Mouse (Mus musculus) skeletal muscle tissue, adult 2 months (tissue): Measurements from ENCODE around the gene Grik4.
A peak's percentile ranks its signal among the peaks of the same experiment; 100 is the strongest.

Experiments
- DNase-seq: peaks from one replicate; pipeline ENCODE4 v3.0.0-alpha.2; 2012; ENCODE audit warnings: low read depth, low spot score

The Grik4 gene

DNA sequence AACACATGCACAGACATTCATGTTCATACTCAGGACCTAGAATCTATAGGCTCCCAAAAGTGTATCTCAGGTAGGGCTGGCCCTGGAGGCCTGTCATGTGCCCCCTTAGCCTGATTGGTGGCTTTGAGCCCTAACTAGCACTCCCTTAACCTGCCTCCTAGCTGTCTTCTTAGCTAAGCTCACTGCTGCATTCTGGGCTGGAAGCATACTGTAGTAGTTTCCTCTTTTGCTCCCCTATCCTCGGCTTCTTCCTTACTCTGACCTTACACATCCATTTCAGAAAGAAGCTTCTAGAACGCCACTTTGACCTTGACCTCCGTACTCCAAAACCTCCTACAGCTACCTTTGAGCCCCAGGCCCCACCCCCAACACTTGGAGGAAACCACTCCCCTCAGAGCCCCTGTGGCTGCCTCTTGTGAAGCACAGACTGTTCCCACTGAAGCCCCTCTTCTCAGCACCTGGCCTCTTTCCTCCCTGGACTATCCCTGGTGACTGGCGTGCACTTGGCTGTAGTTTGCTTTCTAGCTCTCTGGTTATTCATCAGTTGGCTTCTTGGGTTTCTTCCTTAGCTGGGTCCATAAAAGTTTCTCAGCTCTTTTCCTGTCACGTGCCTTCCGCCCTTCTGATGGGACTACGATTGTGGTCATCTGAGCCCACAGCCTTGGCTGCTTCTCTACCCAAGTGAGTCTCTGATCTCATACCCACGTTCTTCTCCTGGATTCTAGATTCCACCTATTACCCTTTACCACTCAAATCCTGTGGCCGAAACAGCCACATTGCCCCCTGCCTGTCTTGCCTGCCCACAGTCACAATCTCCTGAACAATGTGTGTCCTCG lies 84.1 kb downstream of the Grik4 start:
- DNase-seq: no peak

- DNase-seq: peak; percentile 10
Observed at GRCm38 (mm10) chr9:42858998-42859690, 85.1 kb downstream of the Grik4 start.

DNA sequence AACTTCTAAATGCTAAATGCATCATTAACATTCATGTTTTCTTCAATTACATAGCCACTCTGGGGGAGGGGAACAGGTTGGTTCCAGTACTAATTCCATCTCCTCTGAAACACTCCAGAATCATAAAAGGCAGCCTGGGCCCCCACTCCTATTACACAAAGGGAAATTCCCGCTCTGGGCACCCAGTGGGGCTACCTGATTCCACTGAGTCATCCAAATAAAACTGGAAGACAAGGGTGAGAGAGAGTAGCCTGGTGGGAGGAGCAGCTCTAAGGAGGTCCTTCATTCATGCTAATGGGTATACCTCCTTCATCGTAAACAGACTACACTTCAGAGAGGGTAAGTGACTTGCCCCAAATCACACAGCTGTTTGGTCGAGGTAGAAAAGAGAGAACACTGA lies 85.7 kb downstream of the Grik4 start:
- no peak for DNase-seq

DNA sequence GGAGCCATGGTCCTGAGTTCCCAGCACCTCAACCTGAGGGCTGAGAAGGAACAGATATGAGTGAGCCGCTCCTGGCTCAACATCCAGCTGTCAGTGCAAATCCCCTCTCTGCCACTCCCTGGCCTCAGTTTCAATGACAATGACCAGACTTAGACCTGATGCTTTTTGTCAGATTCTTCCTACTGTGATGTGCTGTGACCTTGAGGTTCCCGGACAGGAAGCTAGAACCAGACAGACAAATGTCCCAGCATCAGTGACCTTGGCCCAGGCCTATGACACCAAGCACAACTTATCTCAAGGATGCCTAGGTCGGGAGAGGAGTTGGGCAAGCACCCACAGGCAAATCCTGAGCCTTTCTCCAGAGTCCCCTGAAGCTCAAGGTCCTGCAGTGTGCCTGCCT lies 86.5 kb downstream of the Grik4 start:
- no peak for DNase-seq

GRCm38 (mm10) chr9:42853077-42853476 lies 91.2 kb downstream of the Grik4 start:
- no peak for DNase-seq

GRCm38 (mm10) chr9:42850063-42850462 lies 94.2 kb downstream of the Grik4 start:
- DNase-seq: no peak

DNA sequence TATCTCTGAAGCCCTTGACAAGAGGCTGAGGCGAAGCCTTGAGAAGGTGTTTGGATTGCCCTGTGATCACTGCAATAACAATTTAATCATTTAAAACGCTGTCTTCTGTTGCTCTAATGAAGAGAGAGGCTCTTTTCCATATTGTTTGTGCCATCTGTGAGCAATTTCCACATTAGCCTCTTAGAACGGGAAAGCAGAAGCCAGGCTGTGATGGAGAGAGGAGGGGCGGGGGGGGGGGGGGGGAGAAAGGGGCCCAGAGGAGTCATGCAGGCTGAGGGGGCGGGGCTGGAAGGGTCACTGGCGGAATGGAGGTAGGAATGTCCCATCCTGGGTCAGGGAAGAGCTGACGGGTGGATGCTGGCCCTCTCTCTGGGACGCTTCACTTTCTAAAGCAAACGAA lies 96.2 kb downstream of the Grik4 start:
- DNase-seq: no peak

- DNase-seq: no peak
Observed at GRCm38 (mm10) chr9:42846676-42847425, 97.4 kb downstream of the Grik4 start.

GRCm38 (mm10) chr9:42846139-42846538 lies 98.2 kb downstream of the Grik4 start:
- no peak for DNase-seq

- DNase-seq: no peak
Observed at GRCm38 (mm10) chr9:42844301-42844700, 100.0 kb downstream of the Grik4 start.

DNA sequence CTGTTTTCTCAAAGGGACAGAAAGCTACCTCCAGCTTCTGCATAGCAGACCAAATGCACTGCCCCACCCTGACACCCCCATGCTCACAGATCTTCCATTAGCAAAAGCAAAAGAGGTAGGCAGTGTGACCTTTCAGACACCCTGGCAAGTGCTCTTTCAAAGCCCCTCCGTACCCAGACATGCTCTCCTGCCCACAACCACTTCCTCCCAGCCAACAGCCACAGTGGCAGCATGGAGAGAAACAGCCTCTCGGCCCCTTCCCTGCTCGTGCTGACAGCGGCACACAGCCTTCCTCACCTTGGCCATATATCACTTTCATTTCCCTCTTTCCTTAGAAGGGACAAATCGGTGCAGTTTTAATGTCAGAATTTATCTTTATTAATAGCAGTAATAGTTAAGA lies 106.0 kb downstream of the Grik4 start:
- no peak for DNase-seq

DNA sequence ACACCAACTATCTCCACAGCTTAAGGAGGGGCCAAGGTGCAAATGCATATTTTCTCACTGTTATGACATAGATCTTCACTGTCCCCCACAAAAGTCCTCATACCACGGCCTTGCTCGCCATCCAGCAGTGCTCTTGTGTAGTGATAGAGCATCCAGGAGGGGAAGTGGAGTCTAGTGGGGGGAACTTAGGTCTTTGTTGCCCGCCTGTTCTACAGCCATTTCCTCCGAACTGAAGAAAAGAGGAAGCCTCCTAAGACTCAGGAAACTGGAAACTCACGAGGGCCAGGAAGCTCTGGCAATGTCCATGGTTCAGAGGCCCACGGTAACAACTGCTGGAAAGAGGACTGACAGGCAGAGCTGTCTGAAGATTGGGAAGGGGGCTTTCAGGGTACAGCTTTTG lies 106.8 kb downstream of the Grik4 start:
- no peak for DNase-seq

DNA sequence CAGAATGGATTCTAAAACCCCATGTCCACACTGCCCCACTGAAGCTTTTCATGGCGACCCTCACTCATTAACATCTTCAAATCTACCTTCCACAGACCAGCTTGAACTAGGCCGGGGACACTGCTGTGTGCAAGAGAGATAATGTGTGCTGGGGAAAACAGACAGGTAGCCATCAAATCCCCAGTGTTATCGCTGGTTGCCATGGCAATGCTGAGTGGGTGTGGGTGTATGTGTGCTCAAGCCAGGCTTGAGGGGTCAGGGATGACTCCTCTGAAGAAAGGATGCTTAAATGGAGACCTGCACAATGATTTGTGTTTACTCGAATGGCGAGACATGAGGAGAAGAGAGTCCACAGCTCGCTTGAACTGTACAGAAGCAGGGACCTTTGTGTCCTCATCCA lies 112.7 kb downstream of the Grik4 start:
- no peak for DNase-seq

DNA sequence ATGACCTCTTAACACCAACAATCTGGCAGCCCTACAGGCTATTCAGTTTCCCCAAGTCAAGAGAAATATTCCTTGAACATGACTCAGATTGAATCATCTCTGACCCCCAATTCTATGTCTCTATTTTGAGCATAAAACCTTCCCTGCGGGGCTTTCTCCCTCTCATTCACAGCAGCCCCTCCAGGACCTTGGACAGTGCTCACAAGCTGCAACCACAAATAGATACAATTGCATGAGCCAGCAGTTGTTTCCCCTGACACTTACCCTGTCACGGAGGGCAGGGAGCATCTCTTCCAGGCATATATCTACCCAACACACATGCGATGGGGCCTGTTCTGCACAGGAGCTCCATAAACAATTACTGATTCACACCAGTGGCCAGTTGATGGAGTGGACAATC lies 125.0 kb downstream of the Grik4 start:
- DNase-seq: no peak

GRCm38 (mm10) chr9:42816815-42817214 lies 127.5 kb downstream of the Grik4 start:
- DNase-seq: no peak

- DNase-seq: no peak
Observed at GRCm38 (mm10) chr9:42809146-42809545, 135.1 kb downstream of the Grik4 start.

- DNase-seq: no peak
Observed at GRCm38 (mm10) chr9:42808394-42808793, 135.9 kb downstream of the Grik4 start.

DNA sequence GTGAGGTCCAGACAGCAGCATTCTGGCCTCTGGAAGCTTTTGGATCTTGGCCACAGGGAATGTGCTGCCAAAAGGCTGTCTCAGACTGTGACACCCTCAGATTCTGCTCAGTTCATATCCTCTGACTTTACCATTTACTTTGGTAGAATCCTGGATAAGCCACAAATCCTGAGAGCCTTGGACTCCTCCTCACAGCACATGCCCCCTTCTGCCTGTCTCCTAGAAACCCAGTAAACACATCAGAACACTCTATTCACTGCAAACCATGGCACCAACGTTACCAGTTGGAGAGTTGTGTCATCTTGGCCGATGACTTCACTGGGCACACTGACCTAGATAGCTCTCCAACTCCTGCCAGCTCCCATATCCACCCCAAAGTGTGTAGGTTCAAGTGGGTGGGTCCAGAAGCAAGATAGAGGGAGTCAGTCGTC lies 141.2 kb downstream of the Grik4 start:
- no peak for DNase-seq

GRCm38 (mm10) chr9:42801929-42802328 lies 142.4 kb downstream of the Grik4 start:
- no peak for DNase-seq

DNA sequence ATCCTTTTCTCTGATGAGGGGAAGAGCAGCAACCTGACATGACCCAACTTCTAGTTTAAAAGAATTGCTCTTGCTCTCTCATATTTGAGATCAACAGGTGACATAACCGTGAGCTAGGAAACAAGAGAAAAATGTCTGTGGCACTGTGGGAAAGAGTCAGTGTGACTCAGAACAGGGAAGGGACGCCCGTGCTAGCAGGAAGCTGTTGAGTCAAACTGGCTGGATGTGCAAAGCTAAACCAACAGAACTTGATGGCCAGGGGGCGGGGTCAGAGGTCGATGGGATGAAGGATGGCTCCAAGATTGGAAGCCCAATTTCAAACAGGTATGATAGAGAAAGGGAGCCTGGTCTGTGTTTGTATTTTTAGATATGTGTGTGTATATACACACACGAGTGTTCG lies 144.2 kb downstream of the Grik4 start:
- DNase-seq: no peak

DNA sequence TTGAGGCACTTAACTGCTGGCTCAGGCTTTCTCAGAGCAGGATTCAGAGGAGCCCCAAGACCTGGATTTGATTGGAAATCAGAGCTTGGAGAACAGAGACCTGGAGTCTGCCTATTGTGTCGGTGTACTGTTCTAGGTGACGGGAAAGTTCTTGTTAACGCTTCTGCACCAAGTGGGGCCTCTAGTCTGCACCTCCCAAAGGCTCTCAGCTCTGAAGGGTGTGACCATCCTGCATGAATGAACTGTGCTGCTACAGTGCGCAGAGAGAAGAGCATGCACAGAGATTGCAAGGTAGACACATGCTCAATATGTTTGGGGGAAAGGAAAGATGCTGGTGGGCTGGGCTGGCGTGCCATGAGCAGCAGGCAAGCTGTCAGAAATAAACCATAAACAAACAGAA lies 144.6 kb downstream of the Grik4 start:
- DNase-seq: no peak

- DNase-seq: no peak
Observed at GRCm38 (mm10) chr9:42799242-42799641, 145.1 kb downstream of the Grik4 start.
